Mouse (Mus musculus): ENCODE data around the gene Zfp36.

The Zfp36 gene

DNA sequence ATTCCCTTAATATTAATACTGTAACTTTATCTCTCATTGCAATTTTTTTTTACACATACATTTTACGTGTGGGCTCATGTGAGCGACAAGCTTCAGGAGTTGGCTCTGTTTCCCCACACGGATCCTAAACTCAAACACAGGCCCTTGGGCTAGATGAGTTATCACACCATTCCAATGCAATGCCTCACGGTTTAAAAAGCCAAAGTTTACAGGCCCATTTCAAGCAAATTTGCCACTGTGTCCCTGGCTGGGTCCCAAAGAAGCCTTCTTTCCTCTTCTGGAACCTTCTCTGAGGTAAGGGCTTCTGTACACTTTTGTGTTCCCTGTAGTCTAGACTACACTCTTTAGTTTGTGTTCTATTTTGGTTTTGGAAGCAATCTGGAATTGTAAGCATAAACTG lies 45.5 kb downstream of the Zfp36 start:
- no peak for DNase-seq

DNA sequence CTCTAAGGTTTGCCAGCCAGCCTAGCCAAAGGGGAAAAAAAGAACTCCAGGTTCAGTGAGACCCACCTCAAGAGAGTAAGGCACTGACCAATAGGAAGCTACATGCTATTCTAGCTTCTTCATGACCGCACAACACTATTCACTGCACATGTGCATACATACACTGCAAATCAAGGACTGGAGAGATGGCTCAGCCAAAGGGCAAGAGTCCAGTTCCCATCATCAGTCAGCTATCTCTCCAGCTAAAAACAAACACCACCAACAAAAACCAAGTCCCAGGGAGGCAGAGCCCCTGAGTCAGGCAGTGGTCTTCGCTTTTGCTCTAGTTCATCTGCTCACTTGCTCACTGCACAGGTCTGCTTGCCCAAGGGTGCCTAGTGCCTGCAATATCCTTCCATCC lies 51.8 kb downstream of the Zfp36 start:
- no peak for DNase-seq

All from kidney, adult 18-20 months (tissue).